Mouse (Mus musculus) limb, embryonic 14.5 days (tissue): ENCODE results near the gene Lexm. TPM values are rescaled to one million over a fixed set of nuclear protein-coding genes. Genes with fewer than 3 reads are reported as not detected.

Experiments used
- ATAC-seq: fragments of 200-750 bp; cut with Nextera tagmentation; 2 replicates; pipeline ENCODE4 v1.8.0; 2017; ENCODE audit warnings: low read depth, moderate number of reproducible peaks, moderate TSS enrichment; ENCODE audit not compliant: low FRiP score
- DNase-seq: peaks from one replicate; pipeline ENCODE4 v3.0.0-alpha.2; 2015; ENCODE audit warnings: low spot score
- H3K27ac ChIP-seq: fragments of 300-500 bp; sonication (generic); replicated peaks from 2 replicates; pipeline ENCODE4 v1.5.1; 2014; ENCODE audit warnings: low read depth, mild to moderate bottlenecking, low read length, moderate library complexity, mixed read lengths
- H3K27me3 ChIP-seq: fragments of 300-500 bp; sonication (generic); 2 replicates; pipeline ENCODE4 v1.6.1; 2014; ENCODE audit warnings: low read length, mixed read lengths; ENCODE audit not compliant: control insufficient read depth, insufficient read depth
- H3K36me3 ChIP-seq: fragments of 300-500 bp; sonication (generic); 2 replicates; pipeline ENCODE4 v1.6.1; 2014; ENCODE audit warnings: mild to moderate bottlenecking, low read length, moderate library complexity, mixed read lengths; ENCODE audit not compliant: control insufficient read depth, insufficient read depth
- H3K4me1 ChIP-seq: fragments of 300-500 bp; sonication (generic); 2 replicates; pipeline ENCODE4 v1.6.1; 2014; ENCODE audit warnings: antibody characterized with exemption, low read length, mixed read lengths; ENCODE audit not compliant: control insufficient read depth, insufficient read depth
- H3K4me2 ChIP-seq: fragments of 300-500 bp; sonication (generic); replicated peaks from 2 replicates; pipeline ENCODE4 v1.6.1; 2014; ENCODE audit warnings: low read depth, mild to moderate bottlenecking, low read length, moderate library complexity; ENCODE audit not compliant: severe bottlenecking
- H3K4me3 ChIP-seq: fragments of 300-500 bp; sonication (generic); replicated peaks from 2 replicates; pipeline ENCODE4 v1.5.1; 2014; ENCODE audit warnings: low read length
- H3K9ac ChIP-seq: fragments of 300-500 bp; sonication (generic); 2 replicates; pipeline ENCODE4 v1.6.1; 2014; ENCODE audit warnings: mild to moderate bottlenecking, low read depth, low read length, moderate library complexity; ENCODE audit not compliant: severe bottlenecking
- H3K9me3 ChIP-seq: fragments of 300-500 bp; sonication (generic); 2 replicates; pipeline ENCODE4 v1.6.1; 2016; ENCODE audit warnings: low read length; ENCODE audit not compliant: control insufficient read depth
- POLR2A ChIP-seq: fragments of 200-500 bp; IDR thresholded peaks from 2 replicates; pipeline ENCODE4 v1.8.0; 2012; ENCODE audit warnings: inconsistent platforms, mild to moderate bottlenecking, moderate library complexity, borderline replicate concordance; ENCODE audit not compliant: insufficient read depth, insufficient read length; ENCODE audit errors: extremely low read depth
- WGBS: fragments of 180-500 bp; shearing (Covaris S2); extraction: QIAGEN DNeasy Blood & Tissue Kit; methylation state at CpG from one replicate; pipeline ENCODE4 v1.1.7; 2014; 5-methylcytosine and 5-hydroxymethylcytosine counted together
- polyA plus RNA-seq, 2 experiments: library from polyadenylated mRNA; depleted of rRNA in 1 of 2; stranded (reverse) in 1 of 2; unstranded in 1 of 2; fragments of >200 nt; fragmentation: Nextera tagmentation in 1 of 2; extraction: Ambion mirVana in 1 of 2; gene quantifications; 2 replicates each; pipeline versions ENCODE4 v1.2.1 to v1.2.3; 2012 to 2014

The Lexm gene
- polyA plus RNA-seq, 2 experiments = not detected

DNA sequence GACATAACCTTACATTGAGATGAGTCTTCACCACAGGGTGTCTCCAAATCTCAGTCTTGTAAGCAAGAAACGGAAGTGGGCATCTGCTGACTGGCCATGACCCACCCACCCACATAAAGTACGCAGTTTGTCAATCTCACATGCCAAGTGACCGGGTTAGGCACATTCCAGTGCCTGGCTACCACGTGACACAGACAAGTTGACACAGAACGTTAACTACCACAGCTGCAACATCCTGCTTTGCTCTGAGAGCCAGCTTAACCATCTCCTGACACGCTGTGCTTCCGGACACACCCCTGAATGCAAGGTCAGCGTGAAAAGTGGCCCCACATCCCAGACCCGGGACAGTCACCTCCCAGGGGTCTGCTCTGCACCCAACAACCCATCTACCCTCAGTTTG, 26.9 kb downstream of the Lexm start:
- Histone ChIP-seq H3K36me3 (peaks cover 42% of the 10 kb centered on the region), H3K4me1 (no peaks in the 10 kb centered on the region), H3K4me3 (no peak overlapping the region), H3K9me3 (no peaks in the 10 kb centered on the region), H3K27me3 (no peaks in the 10 kb centered on the region), H3K4me2 (no peak overlapping the region), H3K9ac (no peak overlapping the region), H3K27ac (no peak overlapping the region)
- TF ChIP-seq POLR2A = no peak
- 66% methylated on average over 9 of the region's 9 CpGs for WGBS
- DNase-seq (no peak), ATAC-seq (no peak)

DNA sequence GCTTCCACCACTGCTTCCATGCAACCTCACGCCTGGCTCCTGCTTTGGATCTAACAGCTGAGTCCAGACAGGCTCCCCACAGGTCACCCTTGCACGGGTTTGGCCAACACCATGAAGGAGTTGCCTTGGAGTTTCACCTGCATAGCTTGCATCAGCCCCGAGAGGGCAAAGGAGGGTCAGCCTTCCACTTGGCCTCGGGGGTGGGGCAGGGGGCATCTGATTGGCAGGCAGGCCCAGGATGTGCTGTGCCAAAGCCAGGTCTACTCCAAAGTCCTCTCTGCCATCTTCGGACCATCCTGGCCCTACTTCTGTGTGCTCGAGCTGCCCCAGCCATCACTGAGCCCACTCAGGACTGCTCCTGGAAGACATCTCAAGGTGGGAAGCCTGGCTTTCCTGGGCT, 30.0 kb downstream of the Lexm start:
- Histone ChIP-seq H3K9ac (no peak overlapping the region), H3K36me3 (peaks cover 68% of the 10 kb centered on the region), H3K9me3 (no peaks in the 10 kb centered on the region), H3K27ac (no peak overlapping the region), H3K4me2 (no peak overlapping the region), H3K4me3 (no peak overlapping the region), H3K4me1 (no peaks in the 10 kb centered on the region), H3K27me3 (no peaks in the 10 kb centered on the region)
- DNase-seq = no peak
- no peak for TF ChIP-seq POLR2A
- ATAC-seq = no peak
- 93% methylated on average over 6 of the region's 6 CpGs for WGBS

DNA sequence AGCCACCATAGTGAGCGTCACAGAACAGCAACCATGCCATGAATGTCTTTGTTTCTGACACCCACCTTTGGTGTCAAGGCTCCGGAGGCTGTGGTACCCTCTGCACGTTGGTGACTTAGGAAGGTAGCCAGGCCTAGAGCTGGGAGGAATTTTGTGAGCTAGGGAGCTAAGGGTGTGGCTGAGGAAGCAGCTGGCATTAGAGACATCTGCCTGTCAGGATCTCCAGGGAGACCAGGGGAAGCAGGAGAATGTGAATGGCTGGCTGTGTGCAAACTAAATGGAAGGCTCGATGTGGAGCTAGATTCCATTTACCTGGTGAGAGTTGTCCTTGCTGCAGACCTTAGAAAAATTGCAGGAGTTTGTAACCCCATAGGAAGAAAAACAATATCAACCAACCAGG, 32.4 kb downstream of the Lexm start:
- no peak overlapping the region for H3K4me3 ChIP-seq
- H3K27ac ChIP-seq = no peak overlapping the region
- no peaks in the 10 kb centered on the region for H3K27me3 ChIP-seq
- ATAC-seq = no peak
- H3K36me3 ChIP-seq = peaks cover 87% of the 10 kb centered on the region
- no peak overlapping the region for H3K9ac ChIP-seq
- H3K4me2 ChIP-seq = no peak overlapping the region
- WGBS = 91% methylated on average over 4 of the region's 4 CpGs
- no peak for DNase-seq
- TF ChIP-seq POLR2A = no peak
- H3K9me3 ChIP-seq = no peaks in the 10 kb centered on the region
- H3K4me1 ChIP-seq = no peaks in the 10 kb centered on the region

DNA sequence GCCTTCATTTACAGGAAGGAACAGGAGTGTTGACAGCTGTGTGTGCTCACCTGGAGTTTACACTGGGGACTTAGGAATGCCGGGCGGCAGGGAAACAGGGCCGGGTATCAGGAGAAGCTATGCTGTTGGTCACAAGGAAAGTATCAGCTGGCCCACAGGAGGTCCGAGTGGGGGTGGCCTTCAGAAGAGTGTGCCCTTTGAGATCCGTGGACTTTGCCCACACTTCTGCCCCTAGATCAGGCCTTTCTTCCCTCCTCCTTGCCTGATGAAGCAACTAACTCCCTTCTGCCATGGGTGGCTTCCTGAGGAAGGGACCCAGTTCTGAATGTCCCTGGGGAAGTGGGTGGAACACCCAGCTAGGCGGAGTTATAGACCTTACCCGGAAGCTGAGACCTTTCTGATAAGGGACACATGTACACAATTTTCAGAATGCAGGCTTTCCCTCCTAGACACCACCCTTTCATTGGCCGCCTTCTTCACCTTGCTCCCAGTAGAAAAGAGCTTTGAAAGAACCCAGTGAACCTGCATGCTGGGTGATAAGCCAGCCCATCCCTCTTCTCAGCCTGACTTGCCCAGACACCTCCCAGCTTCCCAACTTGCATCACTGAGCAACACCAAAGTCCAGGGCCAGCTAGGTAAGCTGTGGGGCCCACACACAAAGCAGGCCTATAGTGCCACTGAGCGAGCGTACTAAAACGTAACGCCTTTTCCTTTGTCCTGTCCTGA, 34.5 kb downstream of the Lexm start:
- H3K9me3 ChIP-seq = no peaks in the 10 kb centered on the region
- H3K4me3 ChIP-seq = no peak overlapping the region
- no peak overlapping the region for H3K9ac ChIP-seq
- peaks cover 87% of the 10 kb centered on the region for H3K36me3 ChIP-seq
- DNase-seq = no peak
- H3K4me1 ChIP-seq = no peaks in the 10 kb centered on the region
- no peak for TF ChIP-seq POLR2A
- no peak for ATAC-seq
- H3K4me2 ChIP-seq = no peak overlapping the region
- H3K27ac ChIP-seq = no peak overlapping the region
- 83% methylated on average over 12 of the region's 12 CpGs for WGBS
- H3K27me3 ChIP-seq = no peaks in the 10 kb centered on the region

- Histone ChIP-seq H3K27me3 (no peaks in the 10 kb centered on the region), H3K4me2 (no peak overlapping the region), H3K27ac (no peak overlapping the region), H3K9me3 (no peaks in the 10 kb centered on the region), H3K4me1 (no peaks in the 10 kb centered on the region), H3K36me3 (peaks cover 86% of the 10 kb centered on the region), H3K9ac (no peak overlapping the region), H3K4me3 (no peak overlapping the region)
- TF ChIP-seq POLR2A = no peak
- ATAC-seq = no peak
- 88% methylated on average over 15 of the region's 15 CpGs for WGBS
- DNase-seq = no peak
Observed at GRCm38 (mm10) chr4:106581865-106582204, 35.2 kb downstream of the Lexm start.
